Mouse (Mus musculus) gastrocnemius, postnatal 14 days (tissue): ENCODE measurements around the gene Fhl4. TPM values are rescaled to one million over a fixed set of nuclear protein-coding genes. Genes with fewer than 3 reads are reported as not detected.

ENCODE experiments used
- total RNA-seq, 2 experiments: library from RNA; stranded (reverse); gene quantifications; 2 replicates each; pipeline ENCODE4 v1.2.3; 2021

The Fhl4 gene
- total RNA-seq, 2 experiments from 2014 or later = 0.31 to 0.33 TPM

Other genes with a start within 250 kb of the Fhl4 start
- 10 to 100 TPM; 34.5 to 35.0 TPM for gene Ric8b, start 184.9 kb downstream of the Fhl4 start, total RNA-seq
- 10 to 100 TPM; 11.3 to 18.2 TPM for gene Tmem263, start 132 bp upstream of the Fhl4 start, total RNA-seq
- gene Mterf2, start 25.5 kb upstream of the Fhl4 start, total RNA-seq = 10 to 100 TPM; 12.2 to 16.2 TPM
- gene Cry1, start 82.6 kb upstream of the Fhl4 start, total RNA-seq = 10 to 100 TPM; 10.9 to 11.0 TPM